Comparison of ENCODE assay signal across 28 mouse cellular contexts in the genomic region with DNA sequence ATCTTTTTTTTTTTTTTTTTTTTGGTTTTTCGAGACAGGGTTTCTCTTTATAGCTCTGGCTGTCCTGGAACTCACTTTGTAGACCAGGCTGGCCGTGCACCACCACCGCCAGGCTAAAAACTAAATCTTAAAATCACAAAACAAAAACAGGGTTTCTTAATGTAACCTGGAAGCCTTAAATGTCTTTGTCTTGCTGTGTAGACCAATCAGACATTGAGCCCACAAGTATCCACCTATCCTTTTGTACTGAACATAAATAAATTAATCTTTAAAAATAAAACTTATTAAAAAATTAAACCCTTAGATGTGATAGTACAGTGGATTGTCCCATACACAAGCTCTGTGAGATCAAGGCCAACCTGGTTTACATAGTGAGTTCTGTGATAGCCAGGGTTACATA. TPM values are rescaled to one million over a fixed set of nuclear protein-coding genes. Genes with fewer than 3 reads are reported as not detected.
"Had no signal": no experiment of that assay in that cellular context is flagged by ENCODE, and none has a peak within 500 bp of the region (broad histone marks: within the 10 kb centered on the region; RNA-seq: fewer than 3 reads in every experiment).

No protein-coding gene starts in this region.

- DNase-seq: gastrocnemius, postnatal 14 days; gastrocnemius, postnatal 36 days; heart, adult 2 months; heart, postnatal 14 days; heart, postnatal 36 days; kidney, adult 18-20 months; kidney, adult 8-10 months; kidney, postnatal 14 days; kidney, postnatal 36 days; layer of hippocampus, adult 9-11 months; layer of hippocampus, postnatal 36 days; left cerebral cortex, postnatal 4 days had no signal

- H3K9ac ChIP-seq: heart, embryonic 13.5 days; heart, embryonic 15.5 days; hindbrain, embryonic 13.5 days; hindbrain, embryonic 15.5 days; limb, embryonic 13.5 days; limb, embryonic 15.5 days; liver, embryonic 12.5 days; liver, embryonic 14.5 days had no signal

- H3K36me3 ChIP-seq: heart, embryonic 13.5 days; heart, embryonic 15.5 days; hindbrain, embryonic 13.5 days; hindbrain, embryonic 15.5 days; limb, embryonic 13.5 days; limb, embryonic 15.5 days; liver, embryonic 12.5 days had no signal

- H3K4me3 ChIP-seq: heart, adult 2 months; heart, embryonic 13.5 days; heart, embryonic 15.5 days; hindbrain, embryonic 13.5 days; hindbrain, embryonic 15.5 days; limb, embryonic 13.5 days; limb, embryonic 15.5 days; liver, embryonic 12.5 days had no signal

- H3K27ac ChIP-seq: heart, adult 2 months; heart, embryonic 13.5 days; heart, embryonic 15.5 days; hindbrain, embryonic 13.5 days; hindbrain, embryonic 15.5 days; hindbrain, postnatal 0 days; kidney, postnatal 0 days; limb, embryonic 13.5 days; limb, embryonic 15.5 days; liver, embryonic 12.5 days; liver, embryonic 14.5 days had no signal

- H3K27me3 ChIP-seq: heart, embryonic 15.5 days; hindbrain, embryonic 13.5 days; hindbrain, embryonic 15.5 days; limb, embryonic 13.5 days; limb, embryonic 15.5 days; liver, embryonic 12.5 days had no signal

- H3K9me3 ChIP-seq: heart, embryonic 13.5 days; heart, embryonic 15.5 days; hindbrain, embryonic 13.5 days; hindbrain, embryonic 15.5 days; limb, embryonic 13.5 days; limb, embryonic 15.5 days; liver, embryonic 12.5 days had no signal

RNA-seq across cellular contexts. Expression of a gene that starts 23.2 kb away (rescaled TPM):
- total RNA-seq: heart, postnatal 14 days; heart, postnatal 36 days; hematopoietic stem cell, adult 5-6 weeks had no signal
- polyA plus RNA-seq: heart, embryonic 11.5 days; heart, embryonic 13.5 days; heart, embryonic 15.5 days; heart, postnatal 0 days; hindbrain, embryonic 11.5 days; hindbrain, embryonic 13.5 days; hindbrain, embryonic 15.5 days; kidney, embryonic 14.5 days; kidney, postnatal 0 days; limb, embryonic 11.5 days; limb, embryonic 13.5 days; limb, embryonic 15.5 days; liver, embryonic 12.5 days; liver, embryonic 14.5 days had no signal
